Mouse (Mus musculus): ENCODE measurements around the gene Coq2. TPM values are rescaled to one million over a fixed set of nuclear protein-coding genes. Genes with fewer than 3 reads are reported as not detected.

Gene Coq2
- total RNA-seq (2023), result 53.3 to 59.4 TPM (median 56.1 TPM) in 4 replicates

GRCm38 (mm10) chr5:100674711-100675376 is at the start of gene Coq2:
Gene Coq2 (minus strand): TSS chr5:100675140.

GRCm38 (mm10) chr5:100719235-100720088 is 44.5 kb upstream of the Coq2 start, which contains the start of gene Hpse:
Gene Hpse (minus strand): TSS chr5:100719716.

Other genes starting within 250 kb of the Coq2 start
- 23.8 to 35.3 TPM (median 32.5 TPM) in 4 replicates for gene Lin54, start 174.5 kb downstream of the Coq2 start, total RNA-seq (2023)
- gene Cops4, start 156.8 kb downstream of the Coq2 start, total RNA-seq (2023), result 66.7 to 76.9 TPM (median 74.0 TPM) in 4 replicates
- 376 to 429 TPM (median 403 TPM) in 4 replicates for gene Plac8, start 102.9 kb downstream of the Coq2 start, total RNA-seq (2023)
- gene Hpse, start 44.6 kb upstream of the Coq2 start, total RNA-seq (2023), result 12.0 to 14.7 TPM (median 14.0 TPM) in 4 replicates
- gene Helq, start 123.5 kb upstream of the Coq2 start, total RNA-seq (2023), result 23.7 to 35.2 TPM (median 28.5 TPM) in 4 replicates
- gene Mrps18c, start 123.5 kb upstream of the Coq2 start, total RNA-seq (2023), result 41.5 to 54.6 TPM (median 48.2 TPM) in 4 replicates
- gene Abraxas1, start 145.8 kb upstream of the Coq2 start, total RNA-seq (2023), result 12.2 to 22.1 TPM (median 14.8 TPM) in 4 replicates
- 9.4 to 10.3 TPM (median 9.7 TPM) in 4 replicates for gene Gpat3, start 170.6 kb upstream of the Coq2 start, total RNA-seq (2023)